Mouse (Mus musculus) mature B cell (primary cell): Measurements from ENCODE around the gene Tor2a.

Experiments
- in situ Hi-C: fragments of 300-500 bp; cut with MboI; formaldehyde crosslinking; loops from 2 replicates; pipeline ENCODE4 v1.14.3; 2019

Gene Tor2a

GRCm38 (mm10) chr2:32761361-32761760 lies 4.3 kb downstream of the Tor2a start:
- in situ Hi-C loops, result no loop called here

GRCm38 (mm10) chr2:32761859-32762258 lies 4.8 kb downstream of the Tor2a start:
- in situ Hi-C loops, result no loop called here

- in situ Hi-C loops, result no loop called here
Observed at GRCm38 (mm10) chr2:32763353-32763752, 6.3 kb downstream of the Tor2a start.

GRCm38 (mm10) chr2:32767241-32767640 lies 10.2 kb downstream of the Tor2a start:
- in situ Hi-C loops, result no loop called here

- in situ Hi-C loops, result no loop called here
Observed at GRCm38 (mm10) chr2:32768661-32769285, 11.7 kb downstream of the Tor2a start.

- in situ Hi-C loops, result no loop called here
Observed at GRCm38 (mm10) chr2:32769327-32770085, 12.5 kb downstream of the Tor2a start.

GRCm38 (mm10) chr2:32771886-32772285 lies 14.9 kb downstream of the Tor2a start:
- in situ Hi-C loops, result no loop called here

GRCm38 (mm10) chr2:32772626-32773279 lies 15.7 kb downstream of the Tor2a start:
- in situ Hi-C loops, result no loop called here

- in situ Hi-C loops, result no loop called here
Observed at GRCm38 (mm10) chr2:32775359-32776074, 18.5 kb downstream of the Tor2a start, which contains the start of the genes Ttc16 and Ptrh1. TSS of gene Ttc16 (minus strand) at chr2:32775633. TSS of gene Ptrh1 (plus strand) at chr2:32775786.

- in situ Hi-C loops, result no loop called here
Observed at GRCm38 (mm10) chr2:32776192-32776591, 19.2 kb downstream of the Tor2a start.

- in situ Hi-C loops, result no loop called here
Observed at GRCm38 (mm10) chr2:32778081-32778480, 21.0 kb downstream of the Tor2a start.

- in situ Hi-C loops, result no loop called here
Observed at GRCm38 (mm10) chr2:32779131-32779530, 22.1 kb downstream of the Tor2a start.

GRCm38 (mm10) chr2:32779714-32780113 lies 22.7 kb downstream of the Tor2a start:
- in situ Hi-C loops, result no loop called here

GRCm38 (mm10) chr2:32781710-32782109 lies 24.7 kb downstream of the Tor2a start:
- in situ Hi-C loops, result no loop called here

GRCm38 (mm10) chr2:32784048-32784681 lies 27.1 kb downstream of the Tor2a start, which contains the start of gene Cfap157:
TSS of gene Cfap157 (minus strand) at chr2:32784428.
- in situ Hi-C loops, result no loop called here

GRCm38 (mm10) chr2:32787176-32787575 lies 30.1 kb downstream of the Tor2a start:
- in situ Hi-C loops, result no loop called here

- in situ Hi-C loops, result no loop called here
Observed at GRCm38 (mm10) chr2:32788581-32788980, 31.5 kb downstream of the Tor2a start.

GRCm38 (mm10) chr2:32791297-32791696 lies 34.3 kb downstream of the Tor2a start:
- in situ Hi-C loops, result no loop called here

- in situ Hi-C loops, result no loop called here
Observed at GRCm38 (mm10) chr2:32795748-32796418, 38.8 kb downstream of the Tor2a start.

GRCm38 (mm10) chr2:32798251-32798962 lies 41.4 kb downstream of the Tor2a start:
- in situ Hi-C loops, result no loop called here
